Mouse (Mus musculus) embryonic facial prominence, embryonic 10.5 days (tissue): ENCODE measurements around the gene Rapgef4. TPM values are rescaled to one million over a fixed set of nuclear protein-coding genes. Genes with fewer than 3 reads are reported as not detected.
A peak's percentile ranks its signal among the peaks of the same experiment; 100 is the strongest.

Experiments used
- DNase-seq: peaks from one replicate; pipeline ENCODE4 v3.0.0-alpha.2; 2017; ENCODE audit warnings: low spot score
- H3K27ac ChIP-seq: fragments of 300-500 bp; sonication (generic); replicated peaks from 2 replicates; pipeline ENCODE4 v1.5.1; 2016; ENCODE audit warnings: mild to moderate bottlenecking
- H3K27me3 ChIP-seq: fragments of 300-500 bp; sonication (generic); replicated peaks from 2 replicates; pipeline ENCODE4 v1.6.1; 2016; ENCODE audit warnings: low read depth, mild to moderate bottlenecking; ENCODE audit not compliant: poor library complexity, severe bottlenecking
- H3K36me3 ChIP-seq: fragments of 300-500 bp; sonication (generic); replicated peaks from 2 replicates; pipeline ENCODE4 v1.6.1; 2016; ENCODE audit warnings: mild to moderate bottlenecking, moderate library complexity
- H3K4me1 ChIP-seq: fragments of 300-500 bp; sonication (generic); 2 replicates; pipeline ENCODE4 v1.6.1; 2016
- H3K4me3 ChIP-seq: fragments of 300-500 bp; sonication (generic); 2 replicates; pipeline ENCODE4 v1.5.1; 2016; ENCODE audit warnings: mild to moderate bottlenecking, moderate library complexity
- H3K9me3 ChIP-seq: fragments of 300-500 bp; sonication (generic); 2 replicates; pipeline ENCODE4 v1.6.1; 2016; ENCODE audit warnings: mild to moderate bottlenecking
- WGBS: fragments of 180-500 bp; shearing (Covaris S2); methylation state at CpG from one replicate; pipeline ENCODE4 v1.1.7; 2016; 5-methylcytosine and 5-hydroxymethylcytosine counted together
- polyA plus RNA-seq: library from polyadenylated mRNA; unstranded; fragments of >200 nt; fragmentation: Nextera tagmentation; extraction: Ambion mirVana; gene quantifications from 2 replicates; pipeline ENCODE4 v1.2.1, GENCODE M21; 2016

Gene Rapgef4
- polyA plus RNA-seq, 1 experiment from 2014 or later: 2.9 TPM

DNA sequence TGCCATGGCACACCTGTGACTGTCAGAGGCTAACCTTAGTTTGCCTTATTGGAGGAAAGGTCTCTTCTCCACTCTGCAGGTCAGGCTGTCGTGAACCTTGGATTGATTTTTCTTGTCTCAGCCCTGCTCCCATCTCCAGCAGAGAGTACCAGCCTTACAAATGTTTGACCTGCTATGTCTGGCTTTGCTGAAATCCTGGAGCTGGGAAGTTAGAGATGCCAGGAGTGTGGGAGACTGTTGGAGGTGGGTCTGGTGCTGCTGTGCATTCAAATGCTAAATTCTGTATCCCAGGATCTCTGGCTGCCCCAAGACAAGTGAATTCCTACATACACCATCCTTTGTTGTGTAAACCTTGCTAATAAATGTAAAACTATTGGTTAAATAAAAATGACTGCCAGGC, 37.7 kb downstream of the Rapgef4 start:
- no peaks in the 10 kb centered on the region for H3K9me3 ChIP-seq
- H3K36me3 ChIP-seq: no peaks in the 10 kb centered on the region
- no peaks in the 10 kb centered on the region for H3K4me1 ChIP-seq
- 88% methylated on average over 1 of the region's 1 CpGs for WGBS
- DNase-seq: no peak
- no peak overlapping the region for H3K4me3 ChIP-seq
- no peak overlapping the region for H3K27ac ChIP-seq
- no peaks in the 10 kb centered on the region for H3K27me3 ChIP-seq

DNA sequence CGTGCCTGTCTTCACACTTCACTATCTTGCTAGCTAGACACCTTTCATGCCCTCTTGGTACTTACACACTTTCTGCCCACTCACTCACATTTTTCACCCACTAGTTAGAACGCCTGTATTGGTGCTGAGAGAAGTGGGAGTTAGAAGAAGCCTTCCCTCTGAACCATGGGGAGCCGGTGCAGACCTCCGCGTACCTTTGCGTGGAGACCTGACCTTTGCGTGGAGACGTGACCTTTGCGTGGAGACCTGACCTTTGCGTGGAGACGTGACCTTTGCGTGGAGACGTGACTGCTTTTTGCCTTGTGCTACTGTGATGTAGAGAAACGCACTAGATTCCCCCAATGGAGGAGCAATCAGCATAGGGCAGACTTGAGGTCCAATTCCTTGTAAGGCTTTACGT, 39.7 kb downstream of the Rapgef4 start:
- 93% methylated on average over 15 of the region's 15 CpGs for WGBS
- Histone ChIP-seq H3K9me3 (no peaks in the 10 kb centered on the region), H3K27me3 (no peaks in the 10 kb centered on the region), H3K4me3 (no peak overlapping the region), H3K27ac (no peak overlapping the region), H3K4me1 (no peaks in the 10 kb centered on the region), H3K36me3 (no peaks in the 10 kb centered on the region)
- DNase-seq: no peak

- Histone ChIP-seq H3K27me3 (no peaks in the 10 kb centered on the region), H3K36me3 (no peaks in the 10 kb centered on the region), H3K9me3 (no peaks in the 10 kb centered on the region), H3K27ac (no peak overlapping the region), H3K4me3 (no peak overlapping the region), H3K4me1 (no peaks in the 10 kb centered on the region)
- 90% methylated on average over 5 of the region's 5 CpGs for WGBS
- DNase-seq: no peak
These were observed 40.4 kb downstream of the Rapgef4 start for GRCm38 (mm10) chr2:72021440-72021839.

GRCm38 (mm10) chr2:72021845-72022244, 40.8 kb downstream of the Rapgef4 start:
- no peak for DNase-seq
- WGBS: 75% methylated on average over 3 of the region's 3 CpGs
- Histone ChIP-seq H3K27me3 (no peaks in the 10 kb centered on the region), H3K9me3 (no peaks in the 10 kb centered on the region), H3K27ac (no peak overlapping the region), H3K36me3 (no peaks in the 10 kb centered on the region), H3K4me3 (no peak overlapping the region), H3K4me1 (no peaks in the 10 kb centered on the region)

DNA sequence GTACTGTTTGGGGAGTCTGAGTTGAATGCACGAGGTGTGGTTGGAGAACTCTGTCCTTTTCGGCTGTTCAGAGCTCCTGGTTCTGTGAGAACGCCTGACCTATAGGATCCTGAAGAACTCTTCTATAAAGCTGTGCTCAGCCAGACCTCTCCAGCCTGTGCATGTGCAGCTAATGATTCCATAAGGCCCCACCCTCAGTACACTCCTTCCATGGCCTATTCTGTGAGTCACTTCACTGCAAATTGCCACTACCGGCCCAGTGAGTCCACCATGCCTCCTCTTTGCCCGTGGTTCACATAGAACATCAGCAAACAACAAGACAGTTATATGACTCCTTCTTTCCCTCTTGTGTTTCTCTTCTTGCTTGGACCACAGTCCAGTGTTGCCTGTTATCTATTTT, 42.8 kb downstream of the Rapgef4 start:
- H3K4me3 ChIP-seq: no peak overlapping the region
- H3K27me3 ChIP-seq: no peaks in the 10 kb centered on the region
- H3K9me3 ChIP-seq: no peaks in the 10 kb centered on the region
- no peaks in the 10 kb centered on the region for H3K4me1 ChIP-seq
- no peaks in the 10 kb centered on the region for H3K36me3 ChIP-seq
- DNase-seq: no peak
- H3K27ac ChIP-seq: no peak overlapping the region
- WGBS: 93% methylated on average over 5 of the region's 5 CpGs

- no peak overlapping the region for H3K4me3 ChIP-seq
These were observed 44.6 kb downstream of the Rapgef4 start for GRCm38 (mm10) chr2:72025660-72026059.

DNA sequence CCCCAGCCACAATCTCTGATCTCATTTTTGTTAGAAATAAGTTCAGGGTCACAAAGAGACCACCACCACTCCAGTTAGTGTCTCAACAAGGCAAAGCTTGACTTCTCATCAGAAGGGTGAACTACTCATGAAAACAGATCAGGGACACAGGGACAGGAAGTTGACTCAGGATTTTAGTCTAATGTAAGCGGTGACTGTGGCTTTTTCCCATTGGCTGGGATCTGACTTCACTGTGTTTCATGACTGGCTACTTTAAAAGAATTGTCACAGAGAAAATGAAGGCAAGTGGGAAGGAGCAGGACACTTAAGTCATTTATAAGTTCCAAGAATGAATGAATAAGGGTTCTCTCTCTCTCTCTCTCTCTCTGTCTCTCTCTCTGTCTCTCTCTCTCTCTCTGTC, 45.5 kb downstream of the Rapgef4 start:
- no peak overlapping the region for H3K27ac ChIP-seq
- DNase-seq: no peak
- no peaks in the 10 kb centered on the region for H3K27me3 ChIP-seq
- H3K4me1 ChIP-seq: no peaks in the 10 kb centered on the region
- 90% methylated on average over 1 of the region's 1 CpGs for WGBS
- H3K36me3 ChIP-seq: no peaks in the 10 kb centered on the region
- no peak overlapping the region for H3K4me3 ChIP-seq
- no peaks in the 10 kb centered on the region for H3K9me3 ChIP-seq

More at GRCm38 (mm10) chr2:72025660-72026059, 44.6 kb downstream of the Rapgef4 start:
- DNase-seq: no peak
- no peaks in the 10 kb centered on the region for H3K9me3 ChIP-seq
- H3K27ac ChIP-seq: no peak overlapping the region
- WGBS: 93% methylated on average over 5 of the region's 5 CpGs
- H3K27me3 ChIP-seq: no peaks in the 10 kb centered on the region
- H3K36me3 ChIP-seq: no peaks in the 10 kb centered on the region
- no peaks in the 10 kb centered on the region for H3K4me1 ChIP-seq

- no peak for DNase-seq
- Histone ChIP-seq H3K4me3 (no peak overlapping the region), H3K36me3 (no peaks in the 10 kb centered on the region), H3K9me3 (no peaks in the 10 kb centered on the region), H3K27me3 (no peaks in the 10 kb centered on the region), H3K4me1 (no peaks in the 10 kb centered on the region), H3K27ac (no peak overlapping the region)
- 86% methylated on average over 1 of the region's 1 CpGs for WGBS
These were observed 48.0 kb downstream of the Rapgef4 start for GRCm38 (mm10) chr2:72029081-72029480.

DNA sequence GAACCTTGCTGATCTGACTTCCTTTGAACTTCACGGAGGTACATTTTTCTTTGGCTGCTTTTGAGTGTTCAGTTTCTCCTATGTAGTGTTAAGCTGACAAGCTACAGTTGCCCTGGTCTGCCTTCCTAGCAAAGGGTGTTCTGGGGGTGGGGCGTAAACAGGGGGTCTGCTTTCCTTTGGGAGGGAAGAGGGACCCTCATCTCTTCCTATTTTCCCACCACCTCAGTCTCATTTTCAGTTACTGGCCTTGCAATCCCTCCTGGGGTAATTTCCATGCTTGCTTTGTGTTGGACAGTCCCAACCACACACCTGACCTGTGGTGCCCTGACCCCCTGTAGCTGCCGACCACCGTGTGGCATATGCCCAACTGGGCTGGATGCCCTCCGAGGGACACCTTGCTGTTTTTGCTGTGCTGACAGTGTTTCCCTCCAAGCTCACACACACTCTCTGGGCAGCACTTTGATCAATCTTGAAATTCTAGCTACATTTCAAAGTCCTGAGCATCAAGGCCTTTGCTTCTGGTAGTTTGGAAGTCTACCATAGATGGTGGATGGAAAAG, 48.6 kb downstream of the Rapgef4 start:
- Histone ChIP-seq H3K4me1 (no peaks in the 10 kb centered on the region), H3K27me3 (no peaks in the 10 kb centered on the region), H3K9me3 (no peaks in the 10 kb centered on the region), H3K27ac (no peak overlapping the region), H3K4me3 (no peak overlapping the region), H3K36me3 (no peaks in the 10 kb centered on the region)
- DNase-seq: no peak
- WGBS: 87% methylated on average over 5 of the region's 5 CpGs

DNA sequence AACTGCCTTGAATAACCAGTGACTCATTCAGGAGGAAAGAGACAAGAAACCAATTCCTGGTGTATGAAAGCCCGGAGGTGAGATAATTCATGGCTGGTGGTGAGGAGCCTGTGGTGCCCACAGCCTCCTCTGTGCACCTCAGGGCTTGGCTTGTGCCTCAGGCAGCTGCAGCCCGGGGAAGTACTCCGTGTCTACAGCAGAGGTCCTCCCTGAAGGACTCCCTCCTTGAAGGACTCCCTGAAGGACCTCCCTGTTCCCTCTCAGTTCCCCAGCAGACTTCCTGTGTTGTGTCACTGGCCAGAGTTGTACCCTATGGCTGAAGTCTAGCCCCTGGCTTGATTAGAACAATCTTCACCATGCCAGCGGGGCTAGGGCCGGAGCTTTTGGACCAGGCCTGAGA, 50.7 kb downstream of the Rapgef4 start:
- H3K36me3 ChIP-seq: no peaks in the 10 kb centered on the region
- no peak overlapping the region for H3K27ac ChIP-seq
- no peaks in the 10 kb centered on the region for H3K9me3 ChIP-seq
- 72% methylated on average over 5 of the region's 5 CpGs for WGBS
- H3K4me3 ChIP-seq: no peak overlapping the region
- no peaks in the 10 kb centered on the region for H3K27me3 ChIP-seq
- H3K4me1 ChIP-seq: no peaks in the 10 kb centered on the region
- no peak for DNase-seq

DNA sequence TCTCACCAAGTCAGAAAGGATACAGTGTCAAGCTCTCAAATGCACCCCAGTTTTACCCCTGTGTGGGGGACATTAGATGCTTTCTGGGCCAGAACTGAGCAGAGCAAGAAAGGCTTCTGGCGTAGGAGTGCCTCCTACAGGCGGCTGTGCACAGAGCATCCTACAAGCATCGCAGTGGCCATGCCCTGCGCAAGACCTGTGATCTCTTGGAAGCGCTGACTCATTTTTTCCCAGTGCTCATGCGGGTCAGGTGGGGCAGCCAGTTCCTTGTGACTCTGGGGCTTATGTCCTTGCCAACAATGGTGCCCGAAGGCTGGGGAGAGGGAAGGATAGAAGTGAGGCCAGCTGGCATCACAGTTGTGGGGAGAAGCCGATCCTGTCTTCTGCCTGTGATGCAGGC, 54.6 kb downstream of the Rapgef4 start:
- no peak overlapping the region for H3K4me3 ChIP-seq
- H3K9me3 ChIP-seq: no peaks in the 10 kb centered on the region
- H3K4me1 ChIP-seq: peaks cover 10% of the 10 kb centered on the region
- DNase-seq: peak; percentile 31
- no peak overlapping the region for H3K27ac ChIP-seq
- no peaks in the 10 kb centered on the region for H3K27me3 ChIP-seq
- H3K36me3 ChIP-seq: no peaks in the 10 kb centered on the region
- WGBS: 46% methylated on average over 8 of the region's 8 CpGs

- Histone ChIP-seq H3K27ac (no peak overlapping the region), H3K9me3 (no peaks in the 10 kb centered on the region)
- 91% methylated on average over 5 of the region's 5 CpGs for WGBS
These were observed 56.3 kb downstream of the Rapgef4 start for GRCm38 (mm10) chr2:72037357-72037756.

GRCm38 (mm10) chr2:72038235-72038634, 57.2 kb downstream of the Rapgef4 start:
- Histone ChIP-seq H3K9me3 (no peaks in the 10 kb centered on the region), H3K27me3 (no peaks in the 10 kb centered on the region)

More at GRCm38 (mm10) chr2:72037357-72037756, 56.3 kb downstream of the Rapgef4 start:
- no peak for DNase-seq
- Histone ChIP-seq H3K4me1 (peaks cover 10% of the 10 kb centered on the region), H3K4me3 (no peak overlapping the region), H3K36me3 (no peaks in the 10 kb centered on the region), H3K27me3 (no peaks in the 10 kb centered on the region)

More at GRCm38 (mm10) chr2:72038235-72038634, 57.2 kb downstream of the Rapgef4 start:
- 48% methylated on average over 1 of the region's 1 CpGs for WGBS
- Histone ChIP-seq H3K4me3 (no peak overlapping the region), H3K4me1 (peaks cover 10% of the 10 kb centered on the region), H3K27ac (peak overlapping the region; percentile 30; the same call in 1 of the 2 replicates), H3K36me3 (no peaks in the 10 kb centered on the region)
- peak; percentile 82 for DNase-seq
